In genomic region chr1:185285171-185285570, GRCm38 (mm10) we compare ENCODE assay signal across 8 mouse cellular contexts. TPM values are rescaled to one million over a fixed set of nuclear protein-coding genes. Genes with fewer than 3 reads are reported as not detected.
A peak's percentile ranks its signal among the peaks of the same experiment; 100 is the strongest.
DNase-seq lines count a peak whose midpoint lies in the region; ATAC-seq lines count a peak whose summit lies in the region.

No protein-coding gene starts in this region.

- peaks cover 34% of the 10 kb centered on the region for H3K36me3 ChIP-seq in liver, embryonic 11.5 days (ENCODE audit: control insufficient read depth, insufficient read depth, low read length)

- 93% methylated on average over 4 of the region's 4 CpGs for WGBS in liver, embryonic 11.5 days

- no peak for ATAC-seq in liver, embryonic 11.5 days (replicated peaks; ENCODE audit: low FRiP score)
- ATAC-seq in megakaryocyte, adult 5-6 weeks (ENCODE audit: poor library complexity, severe bottlenecking), result no peak
- no peak for ATAC-seq in megakaryocyte-erythroid progenitor cell, adult 5-6 weeks (replicated peaks; ENCODE audit: low FRiP score, low TSS enrichment, poor library complexity, severe bottlenecking)

- no peak overlapping the region for H3K4me2 ChIP-seq in liver, embryonic 11.5 days

- H3K27me3 ChIP-seq in liver, embryonic 11.5 days (replicated peaks; ENCODE audit: control insufficient read depth, insufficient read depth, low read length), result no peaks in the 10 kb centered on the region

- DNase-seq in liver, result peak; percentile 33
- no peak for DNase-seq in liver, embryonic 11.5 days (ENCODE audit: low spot score)
- peak; percentile 78 to 86 for DNase-seq in adrenal gland, postnatal 36 days
- peak; percentile 70 to 73 for DNase-seq in cerebellum, postnatal 36 days
- peak; percentile 56 for DNase-seq in kidney, adult 9 months
- no peak for DNase-seq in layer of hippocampus, adult 8-10 months (ENCODE audit: low spot score in 2 of 2)

- H3K4me1 ChIP-seq in liver, embryonic 11.5 days (replicated peaks; ENCODE audit: control insufficient read depth, insufficient read depth, low read length), result no peaks in the 10 kb centered on the region

- no peak overlapping the region for H3K9ac ChIP-seq in liver, embryonic 11.5 days (ENCODE audit: low read depth, low read length)

- H3K9me3 ChIP-seq in liver, embryonic 11.5 days (ENCODE audit: control insufficient read depth, low read length), result no peaks in the 10 kb centered on the region

- H3K27ac ChIP-seq in liver, embryonic 11.5 days (ENCODE audit: low read depth, low read length), result no peak overlapping the region

- no peak overlapping the region for H3K4me3 ChIP-seq in liver, embryonic 11.5 days (ENCODE audit: low read depth, low read length)

RNA-seq across cellular contexts. Expression of gene Iars2, which starts 44.0 kb away (rescaled TPM):
- 41.0 and 49.6 TPM in 2 replicates for polyA plus RNA-seq in liver, embryonic 11.5 days (2014; fragmentation: Nextera tagmentation; extraction: Ambion mirVana)
- total RNA-seq in adrenal gland, postnatal 36 days (2021), result 100 to 1,000 TPM in 1 of 2 experiments, 10 to 100 TPM in 1; 75.8 to 104 TPM
- 20.7 and 23.0 TPM in 2 replicates for total RNA-seq in megakaryocyte, adult 5-6 weeks (2015)
- total RNA-seq in megakaryocyte, adult 5-6 weeks (2017), result 26.4 and 27.6 TPM in 2 replicates
- total RNA-seq in megakaryocyte-erythroid progenitor cell, adult 5-6 weeks (2014; fragmentation: Nextera tagmentation), result 46.5 and 56.5 TPM in 2 replicates
- total RNA-seq in megakaryocyte-erythroid progenitor cell, adult 5-6 weeks (2017), result 81.0 and 95.6 TPM in 2 replicates
- total RNA-seq in layer of hippocampus, adult 8-10 months (2022), result 10 to 100 TPM; 34.1 to 35.7 (median 35.0) TPM

RNA-seq across cellular contexts. Expression of gene Bpnt1, which starts 46.8 kb away (rescaled TPM):
- 28.4 and 29.4 TPM in 2 replicates for polyA plus RNA-seq in liver, embryonic 11.5 days (2014; fragmentation: Nextera tagmentation; extraction: Ambion mirVana)
- 100 to 1,000 TPM; 105 to 124 TPM for total RNA-seq in adrenal gland, postnatal 36 days (2021)
- total RNA-seq in megakaryocyte, adult 5-6 weeks (2015), result 8.4 and 9.8 TPM in 2 replicates
- total RNA-seq in megakaryocyte, adult 5-6 weeks (2017), result 19.4 and 29.0 TPM in 2 replicates
- 8.0 and 10.5 TPM in 2 replicates for total RNA-seq in megakaryocyte-erythroid progenitor cell, adult 5-6 weeks (2014; fragmentation: Nextera tagmentation)
- total RNA-seq in megakaryocyte-erythroid progenitor cell, adult 5-6 weeks (2017), result 14.2 and 21.4 TPM in 2 replicates
- 10 to 100 TPM; 65.4 to 75.8 (median 72.2) TPM for total RNA-seq in layer of hippocampus, adult 8-10 months (2022)

Comparison
In these comparisons a context has a peak if more than half of its experiments do, and no peak if none do; other contexts are left out.
1. DNase-seq: peak in liver (single experiment), adrenal gland, postnatal 36 days (2 of 2), cerebellum, postnatal 36 days (2 of 2) and kidney, adult 9 months (single experiment); none in liver, embryonic 11.5 days (single experiment) and layer of hippocampus, adult 8-10 months (0 of 2).